Mouse (Mus musculus) midbrain, embryonic 16.5 days (tissue): ENCODE results near the gene Aen. TPM values are rescaled to one million over a fixed set of nuclear protein-coding genes. Genes with fewer than 3 reads are reported as not detected.

Source experiments
- ATAC-seq: fragments of 200-750 bp; cut with Nextera tagmentation; 2 replicates; pipeline ENCODE4 v1.8.0; 2017; ENCODE audit warnings: moderate TSS enrichment
- H3K27ac ChIP-seq: fragments of 300-500 bp; sonication (generic); 2 replicates; pipeline ENCODE4 v1.5.1; 2014; ENCODE audit warnings: mild to moderate bottlenecking, low read length, mixed read lengths
- H3K27me3 ChIP-seq: fragments of 300-500 bp; sonication (generic); 2 replicates; pipeline ENCODE4 v1.6.1; 2014; ENCODE audit warnings: low read depth, low read length, mixed read lengths; ENCODE audit not compliant: control insufficient read depth, insufficient read depth
- H3K36me3 ChIP-seq: fragments of 300-500 bp; sonication (generic); 2 replicates; pipeline ENCODE4 v1.6.1; 2014; ENCODE audit warnings: mild to moderate bottlenecking, low read length, moderate library complexity, mixed read lengths; ENCODE audit not compliant: control insufficient read depth, insufficient read depth
- H3K4me1 ChIP-seq: fragments of 300-500 bp; sonication (generic); 2 replicates; pipeline ENCODE4 v1.6.1; 2014; ENCODE audit warnings: mild to moderate bottlenecking, low read length, mixed read lengths; ENCODE audit not compliant: control insufficient read depth, insufficient read depth
- H3K4me2 ChIP-seq: fragments of 300-500 bp; sonication (generic); 2 replicates; pipeline ENCODE4 v1.6.1; 2014; ENCODE audit warnings: mild to moderate bottlenecking, low read length, mixed read lengths
- H3K4me3 ChIP-seq: fragments of 300-500 bp; sonication (generic); 2 replicates; pipeline ENCODE4 v1.5.1; 2014; ENCODE audit warnings: low read depth, mild to moderate bottlenecking, low read length, moderate library complexity, mixed read lengths
- H3K9ac ChIP-seq: fragments of 300-500 bp; sonication (generic); 2 replicates; pipeline ENCODE4 v1.6.1; 2014; ENCODE audit warnings: low read depth, low read length, mixed read lengths
- H3K9me3 ChIP-seq: fragments of 300-500 bp; sonication (generic); replicated peaks from 2 replicates; pipeline ENCODE4 v1.6.1; 2014; ENCODE audit warnings: mild to moderate bottlenecking, low read length, mixed read lengths; ENCODE audit not compliant: control insufficient read depth, poor library complexity, severe bottlenecking
- WGBS: fragments of 180-500 bp; shearing (Covaris S2); extraction: QIAGEN DNeasy Blood & Tissue Kit; methylation state at CpG from one replicate; pipeline ENCODE4 v1.1.7; 2014; 5-methylcytosine and 5-hydroxymethylcytosine counted together
- polyA plus RNA-seq: library from polyadenylated mRNA; unstranded; fragments of >200 nt; fragmentation: Nextera tagmentation; extraction: Ambion mirVana; gene quantifications from 2 replicates; pipeline ENCODE4 v1.2.1, GENCODE M21; 2015

Aen gene
- polyA plus RNA-seq, 1 experiment from 2014 or later, result 54.0 TPM

DNA sequence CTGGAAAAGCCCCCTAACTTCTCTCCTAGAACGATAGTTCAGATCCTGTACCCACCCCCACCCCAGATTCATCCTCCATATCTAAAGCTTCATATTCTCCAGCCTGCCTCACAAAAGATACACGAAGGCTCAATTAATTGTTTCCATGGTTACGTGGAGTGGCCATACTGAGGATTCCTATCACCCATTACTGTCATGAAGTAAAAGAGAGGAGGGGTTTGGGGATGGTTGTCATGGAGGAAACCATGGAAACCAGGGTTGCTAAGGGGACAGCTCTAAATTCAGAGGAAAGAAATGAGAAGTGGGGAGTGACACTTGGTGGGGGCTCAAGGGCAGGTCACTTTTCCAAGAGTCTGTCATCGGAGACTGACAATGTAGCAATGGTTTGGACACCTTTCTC lies 9.2 kb upstream of the Aen start:
- H3K4me3 ChIP-seq, result peak overlapping the region; percentile 22
- H3K27me3 ChIP-seq, result no peaks in the 10 kb centered on the region
- no peaks in the 10 kb centered on the region for H3K9me3 ChIP-seq
- H3K4me2 ChIP-seq, result peak overlapping the region; percentile 61
- H3K27ac ChIP-seq, result peak overlapping the region; percentile 67
- no peak for ATAC-seq
- H3K36me3 ChIP-seq, result no peaks in the 10 kb centered on the region
- H3K4me1 ChIP-seq, result peaks cover 42% of the 10 kb centered on the region
- 19% methylated on average over 4 of the region's 4 CpGs for WGBS
- H3K9ac ChIP-seq, result 0 out of 2 replicates have a peak overlapping the region, but pooled peaks have one; percentile 4

DNA sequence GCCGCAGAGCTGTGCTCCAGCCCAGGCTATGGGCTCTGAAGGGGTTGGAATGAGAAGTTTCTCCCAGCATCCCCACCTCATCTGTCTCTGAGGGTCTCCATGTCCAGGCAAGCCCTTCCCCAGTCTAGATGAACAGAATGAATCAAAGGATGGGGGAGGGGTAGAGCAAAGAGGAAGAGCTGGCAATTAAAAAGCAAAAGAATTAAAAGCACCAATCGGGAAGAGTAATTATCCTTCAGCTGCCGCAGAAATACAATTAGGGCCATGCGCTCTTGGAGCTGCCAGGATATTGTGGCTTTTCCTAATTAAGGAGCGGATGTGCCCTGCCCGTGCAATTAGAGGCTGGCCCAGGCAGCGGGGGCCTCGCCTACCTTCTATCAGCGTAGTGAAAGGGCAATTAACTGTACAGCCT lies 8.2 kb upstream of the Aen start:
- Histone ChIP-seq H3K27me3 (no peaks in the 10 kb centered on the region), H3K4me1 (peaks cover 38% of the 10 kb centered on the region), H3K9me3 (no peaks in the 10 kb centered on the region), H3K36me3 (no peaks in the 10 kb centered on the region), H3K9ac (peak overlapping the region; percentile 47; the same call in 1 of the 2 replicates), H3K27ac (peak overlapping the region; percentile 67), H3K4me3 (peak overlapping the region; percentile 22), H3K4me2 (peak overlapping the region; percentile 61)
- no peak for ATAC-seq
- WGBS, result 27% methylated on average over 9 of the region's 9 CpGs

DNA sequence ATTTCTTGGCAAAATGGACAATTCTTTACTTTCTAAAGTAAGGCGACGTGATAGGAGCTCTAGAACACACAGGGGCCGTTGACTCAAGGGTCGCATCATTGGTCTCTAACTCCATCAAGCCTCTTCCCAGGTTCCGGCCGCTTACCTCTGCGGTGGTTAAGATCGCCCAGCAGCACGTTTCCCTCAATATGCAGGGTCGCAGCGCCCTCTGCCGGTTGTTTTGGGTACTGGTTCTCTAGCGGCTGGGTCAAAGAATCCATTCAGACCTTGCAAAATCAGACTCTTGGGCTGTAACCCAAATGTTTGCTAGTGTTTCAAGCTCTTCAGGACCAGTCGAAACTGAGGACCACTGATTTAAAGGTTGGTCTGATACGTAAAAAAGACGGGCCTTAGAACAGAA lies 5.0 kb upstream of the Aen start:
- WGBS, result 2% methylated on average over 16 of the region's 16 CpGs
- Histone ChIP-seq H3K9me3 (no peaks in the 10 kb centered on the region), H3K4me2 (no peak overlapping the region), H3K27me3 (no peaks in the 10 kb centered on the region), H3K4me1 (peaks cover 31% of the 10 kb centered on the region), H3K4me3 (no peak overlapping the region), H3K9ac (no peak overlapping the region), H3K27ac (no peak overlapping the region), H3K36me3 (no peaks in the 10 kb centered on the region)
- ATAC-seq, result no peak

DNA sequence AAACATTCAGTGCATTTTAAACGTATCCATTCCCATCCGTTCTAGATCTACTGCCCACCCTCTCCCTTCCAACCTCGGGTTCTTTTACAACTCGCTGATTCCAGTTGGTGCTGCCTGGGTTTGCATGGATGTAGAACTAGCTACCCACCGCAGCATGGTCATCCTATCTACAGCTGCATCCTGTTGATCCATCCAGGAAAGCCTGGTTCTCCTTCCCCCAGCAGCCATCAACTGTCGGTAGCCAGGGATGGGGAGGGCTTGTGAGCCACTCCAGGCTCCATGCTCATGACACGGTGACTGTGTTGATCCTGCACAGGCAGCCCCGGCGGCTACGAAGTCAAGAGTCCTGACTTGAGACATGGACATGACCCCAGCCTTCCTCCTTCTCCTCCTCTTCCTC lies 1.7 kb upstream of the Aen start:
- 89% methylated on average over 10 of the region's 10 CpGs for WGBS
- H3K9ac ChIP-seq, result no peak overlapping the region
- no peaks in the 10 kb centered on the region for H3K36me3 ChIP-seq
- no peak for ATAC-seq
- no peak overlapping the region for H3K27ac ChIP-seq
- H3K27me3 ChIP-seq, result no peaks in the 10 kb centered on the region
- no peak overlapping the region for H3K4me3 ChIP-seq
- no peak overlapping the region for H3K4me2 ChIP-seq
- no peaks in the 10 kb centered on the region for H3K9me3 ChIP-seq
- peaks cover 20% of the 10 kb centered on the region for H3K4me1 ChIP-seq

DNA sequence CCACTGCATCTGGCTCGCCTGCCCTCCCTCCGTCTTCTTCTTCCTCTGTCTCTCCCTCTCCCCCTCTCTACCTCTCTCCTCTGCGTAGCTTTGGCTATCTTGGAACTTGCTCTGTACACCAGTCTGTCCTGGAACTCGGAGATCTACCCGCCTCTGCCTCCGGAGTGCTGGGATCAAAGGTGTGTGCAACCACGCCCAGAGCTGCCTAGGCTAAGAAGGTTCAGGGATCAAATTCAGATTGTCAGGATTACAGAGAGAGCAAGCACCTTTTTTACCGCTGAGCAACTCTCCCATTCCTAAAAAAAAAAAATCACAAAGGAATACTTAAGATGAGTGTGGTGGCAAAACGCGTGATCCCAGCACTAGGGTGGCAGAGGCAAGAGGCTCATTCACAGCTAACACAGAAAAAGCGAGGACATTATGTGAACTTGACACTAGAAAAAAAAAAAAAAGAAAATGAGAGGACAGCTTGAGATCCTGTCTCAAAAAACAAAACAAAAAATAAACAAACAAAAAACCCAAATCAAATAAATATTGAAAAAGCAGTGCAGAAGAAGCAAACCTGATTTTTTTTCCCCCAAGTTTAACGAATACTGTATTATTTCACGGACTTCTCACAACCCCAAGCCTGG lies 517 bp upstream of the Aen start:
- 52% methylated on average over 13 of the region's 13 CpGs for WGBS

DNA sequence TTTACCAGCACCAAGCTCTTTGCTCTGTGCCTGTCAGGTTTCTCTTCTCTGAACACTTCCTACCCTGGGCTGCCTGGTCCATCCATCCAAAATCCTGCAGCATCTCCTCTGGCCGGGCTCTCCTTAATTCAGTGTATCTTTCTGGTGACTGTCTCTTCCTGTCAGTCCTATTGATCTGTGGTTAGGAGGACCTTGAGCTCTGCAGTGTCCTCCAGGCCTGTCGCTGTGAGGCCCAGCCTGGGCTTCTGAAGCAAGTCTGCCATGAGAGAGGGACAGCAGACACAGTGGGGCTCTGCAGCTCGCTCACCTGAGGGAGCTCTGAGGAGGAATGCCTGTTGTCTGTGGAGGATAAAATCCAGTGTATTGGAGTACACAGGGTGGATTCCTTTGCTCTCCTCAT lies 1.9 kb downstream of the Aen start:
- ATAC-seq, result no peak
- Histone ChIP-seq H3K9me3 (no peaks in the 10 kb centered on the region), H3K36me3 (peaks cover 5% of the 10 kb centered on the region), H3K27me3 (no peaks in the 10 kb centered on the region), H3K4me2 (no peak overlapping the region), H3K9ac (no peak overlapping the region), H3K27ac (no peak overlapping the region), H3K4me3 (no peak overlapping the region), H3K4me1 (peaks cover 18% of the 10 kb centered on the region)
- WGBS, result 98% methylated on average over 3 of the region's 3 CpGs

More for the DNA sequence above, 517 bp upstream of the Aen start:
- no peaks in the 10 kb centered on the region for H3K36me3 ChIP-seq
- no peaks in the 10 kb centered on the region for H3K27me3 ChIP-seq
- peak overlapping the region; percentile 80 for H3K9ac ChIP-seq
- H3K4me2 ChIP-seq, result peak overlapping the region; percentile 70
- H3K27ac ChIP-seq, result peak overlapping the region; percentile 63; the same call in 1 of the 2 replicates
- H3K9me3 ChIP-seq, result no peaks in the 10 kb centered on the region
- no peak for ATAC-seq
- H3K4me1 ChIP-seq, result peaks cover 20% of the 10 kb centered on the region
- H3K4me3 ChIP-seq, result peak overlapping the region; percentile 99

DNA sequence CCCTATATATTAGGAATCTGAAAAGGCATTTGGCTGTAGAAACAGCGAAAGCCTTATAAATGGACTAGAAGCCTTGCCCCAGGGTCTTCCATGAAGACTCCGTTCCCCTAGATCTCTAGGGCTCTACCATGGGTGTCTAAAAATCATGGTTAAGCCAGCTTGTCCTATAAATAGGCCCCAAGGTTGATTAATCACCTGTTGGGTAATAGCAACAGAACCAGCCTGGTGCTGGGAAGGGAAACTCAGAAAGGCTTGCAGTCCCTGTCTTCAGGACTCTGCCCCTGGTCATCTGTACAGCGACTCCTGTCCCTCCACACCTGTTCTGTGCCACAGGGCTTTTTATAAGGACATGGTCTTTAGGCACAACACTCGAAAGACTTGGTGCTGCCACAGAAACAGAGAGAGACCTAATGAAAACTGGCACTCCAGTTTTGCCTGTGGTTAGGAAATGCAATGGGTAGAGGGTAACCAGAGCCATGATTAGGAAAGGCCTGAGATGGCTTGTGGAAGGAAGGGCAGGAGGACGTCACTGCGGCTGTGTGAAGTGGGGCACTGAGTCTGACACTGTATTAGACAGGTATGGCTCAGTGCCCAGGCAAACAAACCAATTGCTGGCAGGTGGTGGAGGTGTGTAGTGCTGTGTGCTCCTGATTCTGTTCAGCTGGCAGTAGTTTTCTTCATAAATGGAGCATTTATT lies 7.7 kb downstream of the Aen start:
- ATAC-seq, result no peak
- H3K4me2 ChIP-seq, result no peak overlapping the region
- no peaks in the 10 kb centered on the region for H3K27me3 ChIP-seq
- no peak overlapping the region for H3K9ac ChIP-seq
- 95% methylated on average over 6 of the region's 6 CpGs for WGBS
- H3K4me1 ChIP-seq, result no peaks in the 10 kb centered on the region
- peaks cover 18% of the 10 kb centered on the region for H3K36me3 ChIP-seq
- H3K9me3 ChIP-seq, result no peaks in the 10 kb centered on the region
- H3K27ac ChIP-seq, result no peak overlapping the region
- no peak overlapping the region for H3K4me3 ChIP-seq

DNA sequence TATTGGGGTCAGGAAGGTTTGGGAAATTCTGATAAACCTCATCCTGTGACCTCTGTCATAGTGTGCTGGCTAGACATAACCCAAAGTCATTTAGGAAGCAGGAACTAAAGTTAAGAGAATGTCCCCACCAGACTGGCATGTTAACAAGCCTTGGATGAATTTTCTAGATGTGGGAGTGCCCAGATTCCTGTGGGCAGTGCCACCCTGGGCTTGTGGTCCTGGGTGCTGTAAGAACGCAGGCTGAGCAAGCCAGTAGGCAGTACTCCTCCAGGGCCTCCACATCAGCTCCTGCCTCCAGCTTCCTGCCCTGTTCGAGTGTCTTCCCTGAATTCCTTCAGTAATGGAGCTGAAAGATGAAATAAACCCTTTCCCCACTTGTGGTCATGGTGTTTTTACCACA lies 8.5 kb downstream of the Aen start:
- no peak for ATAC-seq
- 100% methylated on average over 2 of the region's 2 CpGs for WGBS
- H3K4me1 ChIP-seq, result no peaks in the 10 kb centered on the region
- no peak overlapping the region for H3K4me2 ChIP-seq
- no peak overlapping the region for H3K9ac ChIP-seq
- no peak overlapping the region for H3K27ac ChIP-seq
- no peaks in the 10 kb centered on the region for H3K27me3 ChIP-seq
- H3K9me3 ChIP-seq, result no peaks in the 10 kb centered on the region
- peaks cover 19% of the 10 kb centered on the region for H3K36me3 ChIP-seq
- no peak overlapping the region for H3K4me3 ChIP-seq

DNA sequence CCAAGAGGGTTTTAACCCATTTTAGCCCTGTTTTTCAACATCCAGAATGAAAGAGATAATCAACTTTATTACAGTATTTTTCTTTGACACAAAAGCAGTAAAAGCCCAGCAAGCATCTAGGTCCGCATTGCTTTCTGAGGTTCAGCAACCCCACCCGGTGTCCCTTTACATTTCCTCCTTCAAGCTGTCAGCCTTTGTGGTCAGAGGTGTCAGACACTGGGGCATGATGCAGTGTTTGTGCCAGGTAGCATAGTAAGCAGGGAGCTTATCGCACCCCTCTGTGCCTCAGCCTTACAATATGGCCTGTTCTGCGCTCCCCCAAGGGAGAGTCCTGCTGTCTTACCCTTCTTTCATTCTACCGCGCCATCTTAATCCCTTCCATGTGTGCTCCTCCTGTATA lies 13.4 kb downstream of the Aen start:
- Histone ChIP-seq H3K4me2 (no peak overlapping the region), H3K36me3 (peaks cover 11% of the 10 kb centered on the region), H3K27me3 (no peaks in the 10 kb centered on the region; the same call in 1 of the 2 replicates), H3K4me1 (peaks cover 9% of the 10 kb centered on the region; the same call in 1 of the 2 replicates), H3K9me3 (no peaks in the 10 kb centered on the region), H3K9ac (no peak overlapping the region), H3K27ac (no peak overlapping the region), H3K4me3 (no peak overlapping the region)
- WGBS, result 87% methylated on average over 6 of the region's 6 CpGs
- ATAC-seq, result no peak
